Mouse (Mus musculus) olfactory bulb, adult 2 months (tissue): ENCODE data around the gene Tm9sf3. TPM values are rescaled to one million over a fixed set of nuclear protein-coding genes. Genes with fewer than 3 reads are reported as not detected.

Experiments
- H3K27ac ChIP-seq: fragments of 200-500 bp; 2 replicates; pipeline ENCODE4 v1.5.1; 2012; ENCODE audit warnings: low read depth, low read length; ENCODE audit not compliant: insufficient read depth
- H3K4me1 ChIP-seq: fragments of 200-500 bp; 2 replicates; pipeline ENCODE4 v1.6.1; 2012; ENCODE audit warnings: low read length; ENCODE audit not compliant: control insufficient read depth, insufficient read depth
- H3K4me3 ChIP-seq: fragments of 200-500 bp; 2 replicates; pipeline ENCODE4 v1.5.1; 2012; ENCODE audit warnings: mild to moderate bottlenecking, low read depth, low read length, moderate library complexity; ENCODE audit not compliant: insufficient read depth
- CTCF ChIP-seq: fragments of 200-500 bp; IDR thresholded peaks from 2 replicates; pipeline ENCODE4 v1.5.1; 2012; ENCODE audit warnings: low read depth, mild to moderate bottlenecking, low read length, moderate library complexity; ENCODE audit not compliant: insufficient read depth
- POLR2A ChIP-seq: fragments of 200-500 bp; IDR thresholded peaks from 2 replicates; pipeline ENCODE4 v1.6.1; 2012; ENCODE audit warnings: mild to moderate bottlenecking, low read depth, low read length, moderate library complexity; ENCODE audit not compliant: insufficient read depth
- WGBS: fragments of 180-500 bp; shearing (Covaris S2); methylation state at CpG from one replicate; pipeline ENCODE4 v1.1.7; 2018; 5-methylcytosine and 5-hydroxymethylcytosine counted together
- polyA plus RNA-seq: library from polyadenylated mRNA; stranded (reverse); fragments of >200 nt; gene quantifications from 2 replicates; pipeline ENCODE4 v1.2.4, GENCODE M21; 2012; ENCODE audit warnings: low replicate concordance; ENCODE audit not compliant: missing spikeins, insufficient read depth, insufficient read length

The Tm9sf3 gene
- polyA plus RNA-seq, 1 experiment: 131 TPM

- 59% methylated on average over 8 of the region's 8 CpGs for WGBS
- H3K4me3 ChIP-seq: no peak overlapping the region
- peaks cover 7% of the 10 kb centered on the region for H3K4me1 ChIP-seq
- TF ChIP-seq POLR2A (no peak), CTCF (no peak)
- no peak overlapping the region for H3K27ac ChIP-seq
These were observed 2.6 kb upstream of the Tm9sf3 start for GRCm38 (mm10) chr19:41266251-41266901.

GRCm38 (mm10) chr19:41264331-41264799 is 568 bp upstream of the Tm9sf3 start:
- Histone ChIP-seq H3K4me3 (peak overlapping the region; percentile 64), H3K27ac (peak overlapping the region; percentile 75), H3K4me1 (peaks cover 7% of the 10 kb centered on the region)
- TF ChIP-seq POLR2A (no peak), CTCF (no peak)
- 12% methylated on average over 13 of the region's 13 CpGs for WGBS

- Histone ChIP-seq H3K4me1 (peaks cover 9% of the 10 kb centered on the region), H3K4me3 (peak overlapping the region; percentile 64), H3K27ac (no peak overlapping the region)
- TF ChIP-seq POLR2A (no peak; the same call in 1 of the 2 replicates), CTCF (no peak)
- under 1% methylated on average over 50 of the region's 51 CpGs for WGBS
These were observed 826 bp downstream of the Tm9sf3 start for GRCm38 (mm10) chr19:41262712-41263629.

- peaks cover 9% of the 10 kb centered on the region for H3K4me1 ChIP-seq
- H3K4me3 ChIP-seq: no peak overlapping the region
- no peak overlapping the region for H3K27ac ChIP-seq
- TF ChIP-seq POLR2A: no peak
- TF ChIP-seq CTCF: no peak
- WGBS: 88% methylated on average over 3 of the region's 3 CpGs
These were observed 3.1 kb downstream of the Tm9sf3 start for GRCm38 (mm10) chr19:41260736-41261135.

GRCm38 (mm10) chr19:41259256-41259655 is 4.5 kb downstream of the Tm9sf3 start:
- peaks cover 9% of the 10 kb centered on the region for H3K4me1 ChIP-seq
- no peak overlapping the region for H3K4me3 ChIP-seq
- 79% methylated on average over 6 of the region's 6 CpGs for WGBS
- H3K27ac ChIP-seq: no peak overlapping the region
- TF ChIP-seq CTCF (no peak), POLR2A (no peak)

GRCm38 (mm10) chr19:41258707-41259106 is 5.1 kb downstream of the Tm9sf3 start:
- 39% methylated on average over 2 of the region's 2 CpGs for WGBS
- H3K4me3 ChIP-seq: no peak overlapping the region
- no peak overlapping the region for H3K27ac ChIP-seq
- TF ChIP-seq CTCF (no peak), POLR2A (no peak)
- peaks cover 9% of the 10 kb centered on the region for H3K4me1 ChIP-seq

GRCm38 (mm10) chr19:41254584-41254983 is 9.2 kb downstream of the Tm9sf3 start:
- peaks cover 2% of the 10 kb centered on the region; the same call in 1 of the 2 replicates for H3K4me1 ChIP-seq
- 77% methylated on average over 5 of the region's 5 CpGs for WGBS
- TF ChIP-seq CTCF: no peak
- no peak for TF ChIP-seq POLR2A
- H3K27ac ChIP-seq: no peak overlapping the region
- H3K4me3 ChIP-seq: no peak overlapping the region

GRCm38 (mm10) chr19:41248968-41249367 is 14.8 kb downstream of the Tm9sf3 start:
- Histone ChIP-seq H3K4me3 (no peak overlapping the region), H3K27ac (no peak overlapping the region), H3K4me1 (no peaks in the 10 kb centered on the region)
- no peak for TF ChIP-seq CTCF
- TF ChIP-seq POLR2A: no peak
- WGBS: 71% methylated on average over 4 of the region's 4 CpGs

- 94% methylated on average over 3 of the region's 3 CpGs for WGBS
- TF ChIP-seq CTCF: no peak
- no peak for TF ChIP-seq POLR2A
These were observed 15.5 kb downstream of the Tm9sf3 start for GRCm38 (mm10) chr19:41248271-41248670.

More at GRCm38 (mm10) chr19:41248271-41248670, 15.5 kb downstream of the Tm9sf3 start:
- no peak overlapping the region for H3K27ac ChIP-seq
- no peak overlapping the region for H3K4me3 ChIP-seq
- H3K4me1 ChIP-seq: no peaks in the 10 kb centered on the region
